Mouse (Mus musculus) T-cell, adult 2 months (primary cell): ENCODE measurements around the gene 1110004F10Rik.

Experiments
- DNase-seq: peaks from one replicate; pipeline ENCODE4 v3.0.0; 2022; ENCODE audit warnings: low spot score

1110004F10Rik gene

DNA sequence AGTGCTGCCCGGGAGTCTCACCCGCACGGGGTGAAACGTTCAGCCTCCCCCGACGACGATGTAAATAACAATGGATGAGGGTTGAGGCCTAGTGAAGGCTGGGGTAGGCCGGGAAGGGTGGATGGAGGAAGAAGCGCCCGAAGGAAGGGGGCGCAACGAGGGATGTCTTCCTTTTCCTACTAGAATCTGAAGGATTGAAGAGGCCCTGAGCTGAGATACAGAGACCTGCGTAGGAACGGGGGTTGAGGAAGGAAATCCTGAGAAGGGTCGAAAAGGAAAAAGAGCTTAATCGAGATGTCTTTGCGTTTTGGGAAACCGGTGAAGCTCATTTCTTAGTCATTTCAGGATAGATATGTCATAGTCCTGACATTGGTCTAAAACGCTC is 54.3 kb downstream of the 1110004F10Rik start:
- DNase-seq = no peak

DNA sequence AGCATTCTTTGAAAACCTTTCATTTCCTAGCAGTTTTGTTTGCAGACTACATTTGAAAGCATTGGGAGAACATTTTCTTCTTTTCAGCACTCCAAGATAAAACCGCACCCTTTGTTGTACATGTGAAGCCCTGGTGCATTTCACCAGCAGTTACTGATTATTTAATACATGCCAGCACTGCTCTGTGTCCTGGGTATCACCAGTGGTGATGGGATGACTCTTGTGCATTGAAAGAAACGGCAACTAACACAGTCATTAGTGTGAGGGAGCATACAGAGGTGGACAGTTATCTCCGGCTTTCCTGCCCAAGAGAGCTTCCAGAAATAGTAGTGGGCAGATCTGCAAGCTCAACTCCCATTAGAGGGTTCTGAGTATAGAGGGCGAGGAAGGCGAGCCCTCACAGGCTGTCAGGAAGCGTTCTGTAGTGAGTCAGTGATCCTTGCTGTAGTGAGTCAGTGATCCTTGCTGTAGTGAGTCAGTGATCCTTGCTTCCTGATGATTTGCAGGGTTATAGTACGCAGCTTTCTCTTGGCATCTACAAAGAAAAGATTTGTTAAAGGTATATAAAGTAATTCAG is 60.8 kb downstream of the 1110004F10Rik start:
- DNase-seq = no peak

DNA sequence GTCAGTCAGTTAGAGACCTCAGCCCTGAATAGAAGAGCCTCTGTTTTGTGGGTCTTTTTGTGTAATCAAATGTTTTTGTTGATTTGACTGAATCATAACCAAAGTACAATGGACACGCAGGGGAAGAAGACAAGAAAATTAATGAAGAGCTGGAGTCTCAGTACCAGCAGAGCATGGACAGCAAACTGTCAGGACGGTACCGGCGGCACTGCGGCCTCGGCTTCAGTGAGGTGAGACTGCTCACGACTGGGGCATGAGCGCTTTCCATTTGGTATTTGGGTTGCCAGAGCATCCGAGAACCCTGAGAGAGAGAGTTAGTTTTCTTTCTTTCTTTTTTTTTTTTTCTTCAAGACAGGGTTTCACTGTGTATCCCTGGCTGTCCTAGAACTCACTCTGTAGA is 63.9 kb downstream of the 1110004F10Rik start:
- DNase-seq = no peak

DNA sequence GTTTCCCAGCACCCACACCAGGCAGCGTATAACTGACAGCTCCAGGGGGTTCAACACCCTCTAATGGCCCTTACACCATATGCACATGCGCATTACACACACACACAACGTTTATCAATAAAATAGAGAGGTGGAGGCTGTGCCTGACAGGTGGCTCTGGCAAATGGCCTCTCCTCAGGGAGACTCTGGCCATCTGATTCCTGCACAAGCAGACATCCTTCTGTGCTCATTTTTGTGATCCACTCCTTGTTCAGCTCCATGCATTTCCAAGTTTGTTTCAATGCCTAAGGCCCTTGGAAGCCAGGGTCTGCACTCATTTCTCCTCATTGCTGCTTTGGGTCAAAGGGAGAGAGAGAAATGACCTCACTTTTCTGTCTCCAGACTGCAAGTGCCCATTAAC is 71.5 kb downstream of the 1110004F10Rik start:
- no peak for DNase-seq

GRCm38 (mm10) chr7:116111546-116111945 is 72.3 kb downstream of the 1110004F10Rik start:
- DNase-seq = no peak

DNA sequence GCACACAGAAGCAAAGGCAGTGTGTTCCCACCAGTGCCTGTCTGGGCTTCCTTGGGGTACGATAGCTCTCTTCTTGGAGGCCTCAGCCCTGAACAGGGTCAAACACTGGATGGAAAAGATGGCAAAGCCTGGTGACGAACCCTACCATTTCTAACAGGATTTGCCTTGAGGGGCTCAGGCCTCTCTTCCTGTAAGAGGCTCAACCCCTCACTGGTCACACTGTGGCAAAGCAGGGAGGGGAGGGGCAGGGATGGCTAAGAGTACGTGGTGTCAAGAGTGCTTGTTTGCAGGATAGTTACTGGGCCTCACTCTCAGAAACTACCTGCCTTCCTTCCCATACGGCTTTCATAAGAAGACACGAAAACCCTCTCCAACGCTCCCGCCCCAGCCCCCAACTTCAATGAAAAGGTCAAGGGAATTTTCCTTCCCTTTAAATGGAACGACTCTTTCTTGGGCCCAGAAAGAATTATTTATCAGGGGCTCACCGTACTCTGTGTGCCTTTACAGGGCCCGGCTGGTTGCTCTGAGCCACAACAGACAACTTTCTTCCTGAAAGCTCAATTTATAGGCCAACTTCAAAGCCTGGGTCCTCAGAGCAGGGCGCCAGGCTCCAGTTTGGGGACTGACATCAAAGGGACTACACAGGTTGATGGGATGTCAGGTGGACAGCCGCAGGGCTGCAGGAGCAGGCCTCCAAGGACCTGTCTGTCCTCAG is 76.2 kb downstream of the 1110004F10Rik start:
- DNase-seq = no peak

DNA sequence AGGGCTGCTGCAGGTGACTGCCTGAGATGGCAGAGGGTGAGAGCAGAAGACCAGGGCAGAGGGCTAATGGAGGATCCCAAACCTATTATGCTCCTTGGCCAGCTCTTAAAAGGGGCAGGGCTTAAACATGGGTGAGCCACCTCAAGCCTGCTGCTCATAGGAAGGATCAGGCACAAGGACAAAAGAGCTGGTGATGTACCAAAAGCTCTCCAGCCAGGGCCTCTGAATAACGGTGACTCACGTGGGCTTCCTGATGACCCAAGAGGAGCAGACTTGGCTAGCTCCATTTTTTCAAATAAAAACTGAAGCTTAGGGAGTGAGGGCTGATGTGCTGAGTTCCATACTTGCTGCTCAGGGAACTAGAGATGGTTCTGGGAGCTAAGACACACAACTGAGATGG is 76.8 kb downstream of the 1110004F10Rik start:
- no peak for DNase-seq

DNA sequence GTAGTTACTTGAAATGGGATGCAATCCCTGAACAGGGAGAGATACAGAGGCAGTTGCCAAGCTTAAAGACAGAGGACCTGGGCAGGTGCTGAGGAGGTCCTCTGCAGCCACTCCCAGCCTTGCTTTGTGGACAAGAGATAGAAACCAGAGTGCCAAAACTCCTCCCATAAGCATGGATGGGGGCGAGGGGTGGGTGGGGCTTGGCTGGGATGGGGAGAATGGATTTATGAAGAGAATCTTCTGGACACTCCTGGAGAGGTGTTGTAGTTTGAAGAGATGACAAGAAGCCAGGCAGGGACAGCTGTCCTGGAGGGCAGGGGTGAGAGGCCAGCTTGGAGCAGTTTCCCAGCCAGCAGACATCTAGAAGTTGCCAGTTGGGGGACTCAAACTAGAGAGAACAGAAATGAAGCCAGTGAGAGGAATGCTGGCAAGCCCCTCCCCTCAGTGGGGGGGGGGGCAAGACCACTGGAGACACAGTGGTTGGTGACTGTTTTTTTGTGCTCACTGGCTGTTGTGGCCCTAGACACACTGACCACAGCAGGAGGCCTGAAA is 80.2 kb downstream of the 1110004F10Rik start:
- DNase-seq = no peak

DNA sequence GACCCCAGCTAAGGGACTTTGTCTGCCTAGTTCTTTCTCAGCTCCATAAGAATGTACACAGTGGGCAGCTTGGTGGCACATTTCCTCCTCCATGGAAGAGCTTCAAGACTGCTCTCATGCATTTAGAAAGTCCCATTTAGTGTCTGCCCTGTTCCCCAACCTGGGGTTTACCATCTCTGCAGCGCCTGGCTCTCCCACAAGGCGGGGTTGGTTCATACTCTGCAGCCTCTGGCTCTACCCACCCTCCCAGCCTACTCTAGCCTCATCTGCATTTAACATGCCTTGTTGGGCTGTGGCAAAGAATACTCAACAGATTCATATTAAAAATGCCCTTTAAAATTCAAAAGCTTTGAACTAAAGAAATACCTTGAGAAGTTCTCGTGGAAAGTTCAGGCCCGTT is 81.5 kb downstream of the 1110004F10Rik start:
- DNase-seq = no peak

DNA sequence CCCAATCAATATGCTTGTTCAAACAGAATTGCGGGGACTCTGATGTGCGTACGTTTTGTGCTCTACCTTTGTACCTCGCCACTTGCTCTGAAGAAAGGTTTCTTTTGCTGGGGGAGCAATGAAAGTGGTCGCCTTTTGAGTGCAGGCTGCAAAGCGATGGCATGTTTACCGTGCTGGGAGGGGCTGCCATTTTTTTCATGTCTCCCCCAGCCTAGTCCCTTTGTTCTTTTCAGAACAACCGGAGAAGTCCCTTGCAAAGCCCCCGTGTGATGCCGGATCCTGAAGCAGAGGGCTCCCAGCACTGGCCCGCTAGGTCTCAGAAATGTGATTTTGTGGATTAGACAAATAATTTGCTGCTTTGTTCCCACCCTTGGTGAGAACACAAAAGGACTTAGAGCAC is 82.0 kb downstream of the 1110004F10Rik start:
- DNase-seq = no peak

GRCm38 (mm10) chr7:116122981-116123596 is 83.9 kb downstream of the 1110004F10Rik start:
- no peak for DNase-seq

DNA sequence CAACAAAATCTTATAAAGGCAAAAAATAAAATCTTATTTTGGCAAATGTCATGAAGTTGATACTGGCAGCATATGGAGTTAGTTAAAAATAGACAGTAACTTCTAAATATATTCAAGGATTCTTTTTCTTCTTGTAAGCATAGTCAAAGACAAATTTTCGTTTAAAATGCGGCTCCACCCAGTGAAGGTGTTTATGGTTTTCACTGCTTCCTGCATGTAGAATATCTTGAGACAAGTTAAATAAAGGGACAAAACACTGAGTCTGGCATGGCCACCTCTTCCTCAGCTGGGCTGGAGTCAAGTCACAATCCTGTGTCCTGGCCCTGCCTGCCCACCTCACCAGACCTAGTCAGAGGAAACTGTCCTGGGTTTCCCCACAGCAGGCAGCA is 84.4 kb downstream of the 1110004F10Rik start:
- no peak for DNase-seq

DNA sequence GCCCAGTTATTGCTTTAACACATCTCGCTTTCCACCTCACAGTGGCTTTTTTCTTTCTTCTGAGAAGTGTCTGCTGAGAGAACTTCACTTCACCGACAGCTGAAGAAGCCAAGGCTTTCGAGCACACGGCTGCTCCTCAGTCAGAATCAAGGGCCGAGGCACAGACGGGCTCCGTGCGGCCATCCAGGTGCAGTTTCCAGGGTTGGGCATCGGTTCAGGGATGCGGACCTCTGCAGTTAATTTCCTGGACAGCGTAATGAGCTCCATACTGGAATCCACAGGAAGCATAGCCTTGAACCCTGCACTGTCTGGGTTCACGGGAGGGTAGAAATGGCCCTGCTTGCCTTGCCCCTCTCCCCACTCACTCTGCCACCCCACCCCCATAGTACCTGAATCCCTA is 84.9 kb downstream of the 1110004F10Rik start:
- no peak for DNase-seq

GRCm38 (mm10) chr7:116125671-116126070 is 86.5 kb downstream of the 1110004F10Rik start:
- no peak for DNase-seq

DNA sequence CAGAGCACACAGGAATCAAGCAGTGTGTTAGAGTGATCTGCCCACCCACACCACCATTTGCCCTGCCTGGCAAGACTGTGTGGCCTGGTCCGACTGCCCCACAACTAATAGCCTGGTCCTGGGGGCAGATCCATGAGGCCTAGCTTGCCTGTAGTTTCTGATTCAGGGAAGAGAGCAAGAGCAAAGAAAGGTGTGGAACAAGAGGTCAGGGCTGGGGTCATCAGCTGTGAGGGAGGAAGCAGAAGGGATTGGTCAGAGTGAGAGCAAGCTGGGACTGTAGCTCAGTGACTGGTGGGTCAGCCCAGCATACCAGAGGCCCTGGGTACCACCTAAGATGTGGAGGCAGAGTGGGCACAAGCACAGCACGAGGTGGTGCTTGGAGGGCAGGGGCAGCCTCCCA is 87.9 kb downstream of the 1110004F10Rik start:
- DNase-seq = no peak

- no peak for DNase-seq
These were observed 89.1 kb downstream of the 1110004F10Rik start for GRCm38 (mm10) chr7:116128286-116128685.

- no peak for DNase-seq
These were observed 90.2 kb downstream of the 1110004F10Rik start for GRCm38 (mm10) chr7:116129374-116129773.

- DNase-seq = no peak
These were observed 92.2 kb downstream of the 1110004F10Rik start for GRCm38 (mm10) chr7:116131390-116131789.

DNA sequence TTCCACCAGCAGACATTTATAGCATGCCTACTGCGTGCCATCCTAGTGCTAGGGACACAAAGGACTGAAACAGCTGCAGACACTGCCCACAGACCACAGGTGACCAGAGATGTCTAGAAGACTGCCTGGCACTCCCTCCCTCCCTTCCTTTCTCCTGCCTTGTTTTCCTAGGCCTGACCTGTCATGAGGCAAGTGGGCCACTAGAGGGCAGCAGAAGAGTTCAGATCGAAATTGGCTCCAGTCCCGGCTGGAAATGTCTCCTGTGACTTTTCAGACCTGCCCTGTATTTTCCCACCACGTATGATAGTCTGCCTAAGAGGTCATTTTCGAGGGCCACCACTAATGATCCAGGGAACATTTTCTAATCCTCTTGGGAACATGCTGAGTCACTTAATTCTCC is 92.9 kb downstream of the 1110004F10Rik start:
- peak; percentile 43 for DNase-seq

DNA sequence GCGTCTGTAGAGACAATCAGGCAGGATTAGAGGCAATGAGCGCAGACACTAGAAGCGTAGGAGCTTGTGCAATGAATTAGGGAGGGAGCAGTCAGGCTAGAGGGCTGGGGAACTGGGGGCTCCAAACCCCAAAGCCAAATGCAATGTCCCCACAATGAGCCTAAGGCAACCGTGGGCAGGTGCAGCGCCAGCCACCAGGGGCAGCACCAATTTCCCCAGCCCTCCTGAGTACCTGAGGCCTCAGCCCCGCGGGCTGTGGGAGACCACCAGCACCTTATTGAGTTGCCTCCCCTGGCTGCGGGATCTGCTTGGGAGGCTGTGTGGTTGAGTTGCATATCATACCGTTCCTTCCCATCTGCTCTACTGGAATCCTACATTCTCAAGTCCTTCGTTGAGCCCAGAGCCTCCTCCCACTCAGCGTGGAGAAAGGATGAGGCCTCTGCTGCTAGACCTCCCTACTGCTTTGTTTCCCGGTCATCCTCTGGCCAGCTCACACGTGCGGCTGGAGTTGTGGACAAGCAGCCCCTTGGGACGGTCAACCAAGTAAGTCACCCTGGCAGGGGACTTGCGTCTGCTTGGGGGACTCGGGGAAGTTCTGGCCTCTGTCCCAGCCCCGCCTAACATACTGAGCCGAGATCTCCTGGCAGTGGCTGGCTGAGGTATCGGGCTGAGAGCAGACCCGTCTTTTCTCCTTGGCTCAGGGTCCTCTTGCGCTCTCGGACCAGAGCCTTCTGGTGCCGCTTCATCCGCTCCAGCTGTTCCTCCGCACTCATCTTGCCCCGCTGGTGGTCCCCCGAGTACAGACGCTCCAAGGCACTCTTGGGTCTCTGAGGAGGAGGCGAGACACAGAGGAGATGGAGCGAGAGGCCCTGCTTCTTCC is 95.5 kb downstream of the 1110004F10Rik start:
- no peak for DNase-seq

DNA sequence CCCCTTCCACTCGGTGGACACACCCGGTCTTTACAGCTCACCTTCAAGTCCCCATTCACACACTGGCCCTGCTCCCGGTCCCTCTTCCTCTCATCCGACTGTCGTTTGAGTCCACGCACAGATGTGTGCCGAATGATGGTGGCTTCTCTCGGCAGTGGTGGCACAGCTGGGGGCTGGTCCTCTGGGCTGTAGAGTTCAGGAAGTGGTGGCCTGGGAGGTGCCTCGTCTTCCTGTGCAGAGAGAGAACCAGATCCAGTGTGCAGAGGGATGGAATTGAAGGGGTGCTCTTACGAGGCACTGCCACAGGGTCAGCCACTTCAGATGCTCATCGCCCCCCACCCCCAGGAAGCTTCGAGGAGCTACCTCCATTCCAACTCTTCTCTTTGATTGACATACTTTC is 98.0 kb downstream of the 1110004F10Rik start:
- no peak for DNase-seq

DNA sequence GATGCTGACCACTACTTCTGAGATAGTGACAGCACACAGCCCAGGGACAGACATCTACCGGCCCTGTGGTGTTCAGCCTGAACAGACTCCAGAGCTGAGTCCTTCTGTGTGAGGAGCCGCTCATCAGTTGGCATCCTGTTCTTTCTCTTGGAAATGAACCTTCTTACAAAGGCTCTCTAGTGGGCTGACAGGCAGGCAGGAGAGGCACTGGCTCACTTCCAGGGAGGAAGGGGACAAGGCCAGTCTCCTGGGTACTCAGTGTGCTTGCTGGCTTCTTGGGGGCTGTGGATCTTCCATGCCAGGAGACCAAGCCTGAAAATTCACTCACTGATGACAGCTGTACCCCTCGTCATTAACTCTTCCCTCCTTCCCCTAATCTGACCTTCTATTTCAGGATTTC is 98.5 kb downstream of the 1110004F10Rik start:
- DNase-seq = no peak
